Mouse (Mus musculus) embryonic stem cell, embryonic (primary cell): ENCODE measurements around the gene Pdgfc.

Source experiments
- CTCF ChIA-PET, 4 experiments: fragments of 300-600 bp in 2 of 4; fragments of 350-600 bp in 2 of 4; sonication (Branson Sonifier 250); formaldehyde crosslinking; loops; one replicate each; lab custom pipeline; 2022; ENCODE audit warnings: inconsistent platforms in 2 of 4; lab: Charles Lee
- POLR2A ChIA-PET, 4 experiments: fragments of 300-600 bp in 2 of 4; fragments of 350-600 bp in 2 of 4; sonication (Branson Sonifier 250); formaldehyde crosslinking; loops; one replicate each; lab custom pipeline; 2022; ENCODE audit warnings: antibody characterized with exemption in 4 of 4, inconsistent platforms in 1 of 4; lab: Charles Lee

Pdgfc gene

DNA sequence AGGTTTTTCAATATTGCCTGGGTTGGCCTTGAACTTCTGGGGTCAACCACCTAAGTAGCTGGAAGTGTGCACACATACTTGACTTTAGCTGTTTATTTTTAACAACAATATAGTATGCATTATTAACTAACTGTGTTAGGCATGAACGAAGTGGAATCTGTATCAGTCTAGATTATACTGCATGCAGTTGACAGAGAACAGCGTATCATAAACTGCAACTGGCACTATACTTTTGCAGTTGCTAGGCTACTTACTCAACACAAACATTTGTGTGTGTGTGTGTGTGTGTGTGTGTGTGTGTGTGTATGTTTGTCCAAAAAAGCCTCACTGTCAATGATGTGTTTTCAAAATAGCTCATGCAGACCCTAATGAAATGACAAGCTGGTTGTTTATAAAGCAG, 160.7 kb downstream of the Pdgfc start:
- POLR2A ChIA-PET = no interaction called here
- CTCF ChIA-PET = interaction anchor here in 1 of 4 experiments (0.5 to 0.9 kb wide), 3 partner anchors 9 to 473 kb away, joined by 3 to 6 read pairs (median 4); no protein-coding TSS in a partner anchor

DNA sequence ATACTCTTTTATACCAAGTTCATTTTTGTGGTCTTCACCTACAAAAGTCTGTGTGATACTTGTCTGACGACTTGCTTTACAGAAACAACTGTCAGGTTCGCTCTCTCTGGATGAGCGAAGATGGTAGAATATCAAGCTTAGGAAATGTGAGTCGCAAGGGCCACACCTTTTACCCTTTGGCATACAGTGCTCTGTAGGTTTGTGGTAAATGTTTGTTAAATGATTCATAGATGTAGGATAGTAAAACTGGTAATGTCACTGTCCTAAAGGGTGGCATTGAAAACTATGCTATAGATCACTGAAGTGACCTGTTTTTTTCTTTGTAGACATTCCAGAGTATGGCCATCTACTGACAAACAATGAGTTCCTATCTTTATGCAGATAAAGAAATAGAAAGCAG, 161.4 kb downstream of the Pdgfc start:
- ChIA-PET POLR2A (no interaction called here), CTCF (interaction anchor here in 1 of 4 experiments (0.6 to 0.9 kb wide), 2 partner anchors 8 to 10 kb away, joined by 4 to 6 read pairs; no protein-coding TSS in a partner anchor)

DNA sequence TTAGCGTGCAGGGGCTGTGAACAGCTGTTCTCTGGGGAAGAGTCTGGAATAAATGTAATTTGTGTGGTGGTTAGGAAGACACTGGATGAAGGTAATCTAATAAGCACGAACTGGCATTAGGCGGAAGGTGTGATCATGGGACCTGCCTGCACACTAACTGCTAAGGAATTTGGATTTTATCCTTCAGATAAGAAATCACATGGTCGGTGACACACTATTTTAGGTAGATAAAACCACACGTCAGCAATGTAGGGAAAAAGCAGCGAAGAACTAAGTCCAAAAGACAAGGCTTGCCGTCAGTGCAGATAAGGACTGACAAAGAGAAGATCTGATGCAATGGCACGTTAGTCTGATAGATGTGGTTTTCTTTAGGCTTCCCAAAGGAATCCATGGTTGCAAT, 164.4 kb downstream of the Pdgfc start:
- CTCF ChIA-PET = no interaction called here
- POLR2A ChIA-PET = no interaction called here

DNA sequence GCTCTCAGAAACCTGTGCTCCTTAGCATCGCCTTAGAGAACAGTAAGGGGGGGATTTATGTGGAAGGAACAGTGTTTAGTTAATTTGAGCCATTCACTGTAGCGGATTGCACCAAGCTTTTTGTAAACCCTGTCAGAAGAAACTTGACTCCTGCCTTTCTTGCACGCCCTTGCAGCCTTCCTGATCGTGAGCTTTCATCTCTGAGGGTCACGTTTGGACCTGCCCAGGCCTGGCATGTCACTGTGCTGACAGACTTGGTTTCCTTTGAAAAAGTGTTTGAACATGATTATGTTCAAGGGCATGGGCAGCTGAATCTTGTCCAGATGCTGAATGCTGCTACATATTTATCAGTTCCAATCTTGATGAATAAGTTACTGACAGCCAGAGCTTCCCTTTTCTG, 169.0 kb downstream of the Pdgfc start:
- CTCF ChIA-PET = interaction anchor here in 1 of 4 experiments (0.6 kb wide), 3 partner anchors 8 to 1780 kb away, joined by 3 to 7 read pairs (median 4); no protein-coding TSS in a partner anchor
- POLR2A ChIA-PET = no interaction called here

DNA sequence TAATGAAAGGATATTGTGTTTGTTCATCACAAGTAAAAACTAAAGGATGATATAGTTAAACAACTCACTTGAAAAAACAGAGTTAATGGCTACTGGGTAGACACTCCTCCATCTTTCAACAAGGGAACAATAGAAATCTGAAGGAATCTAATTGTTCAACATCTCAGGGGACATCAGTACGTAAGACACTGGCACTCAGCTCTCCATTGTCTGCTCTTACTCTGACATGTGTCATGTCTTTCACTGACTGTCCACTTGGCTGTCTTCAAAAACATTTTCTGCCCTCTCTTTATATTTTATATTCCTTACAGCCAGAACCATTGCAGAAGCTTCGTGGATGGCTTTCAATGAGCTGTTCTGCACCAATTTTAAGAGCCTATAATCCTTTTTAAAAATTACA, 172.0 kb downstream of the Pdgfc start:
- CTCF ChIA-PET = no interaction called here

DNA sequence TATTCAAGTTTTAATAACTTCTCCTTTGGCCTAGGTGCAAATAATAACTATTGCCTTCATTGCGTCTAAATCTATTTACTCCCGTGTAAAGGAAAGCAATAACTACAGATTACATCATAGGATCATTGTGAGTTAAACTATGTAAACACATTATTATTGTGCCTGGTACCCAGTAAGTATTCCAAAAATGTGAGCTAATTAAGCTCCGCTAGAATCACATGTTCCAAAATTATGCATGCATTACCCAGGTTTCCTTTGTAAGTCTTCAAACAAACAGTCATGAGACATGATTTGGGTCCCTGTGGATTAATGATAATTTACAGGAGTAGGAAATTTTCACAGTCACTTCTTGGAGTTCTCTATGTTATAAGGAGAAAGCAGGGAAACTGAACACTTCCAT, 174.9 kb downstream of the Pdgfc start:
- ChIA-PET CTCF (no interaction called here), POLR2A (no interaction called here)

More for the DNA sequence above, 172.0 kb downstream of the Pdgfc start:
- POLR2A ChIA-PET = interaction anchor here in 1 of 4 experiments (0.6 kb wide), 1 partner anchor 104 kb away, joined by 3 read pairs; no protein-coding TSS in a partner anchor

DNA sequence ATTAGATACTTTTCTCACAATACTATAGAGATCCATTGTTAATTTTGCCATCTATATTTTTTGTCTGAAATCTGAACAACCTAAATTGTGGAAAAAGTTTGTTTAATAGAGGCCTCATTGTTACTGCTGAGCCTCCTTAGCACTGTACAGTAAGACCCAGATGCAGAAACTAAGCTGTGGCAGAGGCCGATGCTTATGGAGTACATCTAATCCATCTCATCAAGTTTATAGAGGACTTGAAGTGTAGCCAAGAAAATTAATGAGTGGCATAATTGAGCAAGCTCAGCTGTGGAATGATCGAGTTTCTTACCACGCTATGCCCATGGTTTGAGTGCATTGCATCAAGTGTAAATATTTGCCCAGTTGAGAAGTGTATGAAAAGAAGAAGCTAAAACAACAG, 175.4 kb downstream of the Pdgfc start:
- CTCF ChIA-PET = no interaction called here
- POLR2A ChIA-PET = no interaction called here

DNA sequence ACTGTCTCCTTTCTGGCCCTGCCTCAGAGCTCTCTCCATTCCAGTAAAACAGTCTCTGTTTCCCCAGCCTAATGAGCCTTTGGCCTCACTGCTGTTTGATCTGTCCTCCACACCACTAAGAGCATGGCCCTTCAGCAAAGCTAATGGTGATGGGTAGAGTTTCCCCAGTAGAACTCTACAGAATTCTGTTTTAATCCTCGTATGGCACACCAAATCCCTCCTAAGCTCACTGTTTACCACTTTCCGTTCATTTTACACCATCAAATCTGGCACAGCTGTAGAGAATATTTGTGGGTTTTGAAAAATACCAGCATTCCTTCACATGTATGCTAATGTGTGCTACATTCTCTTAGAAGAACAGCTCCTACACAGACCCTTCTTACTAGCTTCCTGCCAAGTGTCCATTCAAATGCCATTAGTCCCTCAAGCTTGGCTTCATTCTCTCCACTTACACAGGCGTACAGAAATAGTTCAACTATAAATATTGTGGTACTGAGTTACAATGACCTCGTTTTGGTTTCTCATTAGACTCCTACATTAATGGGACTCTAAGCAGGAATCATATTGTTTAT, 179.4 kb downstream of the Pdgfc start:
- POLR2A ChIA-PET = no interaction called here
- CTCF ChIA-PET = interaction anchor here in 1 of 4 experiments (0.8 kb wide), 1 partner anchor 36 kb away, joined by 3 read pairs; no protein-coding TSS in a partner anchor

DNA sequence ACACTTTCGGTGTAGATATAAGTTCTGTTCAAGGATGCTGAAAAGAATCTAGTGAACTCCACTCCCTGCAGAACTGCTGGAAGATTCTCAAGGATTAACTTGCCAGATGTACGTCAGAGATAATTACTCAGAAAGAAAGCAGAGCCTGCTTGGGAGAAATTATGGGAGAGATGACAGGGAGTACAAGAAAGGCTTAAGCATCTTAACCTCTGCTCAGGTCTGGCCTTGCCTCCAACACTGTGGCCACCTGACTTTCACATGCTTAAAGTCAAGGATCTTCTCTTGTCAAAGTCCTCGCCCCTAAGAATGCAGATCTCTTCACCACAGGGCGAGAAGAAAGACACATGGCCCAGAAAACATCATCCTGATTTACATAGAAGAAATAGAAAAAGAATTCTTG, 185.5 kb downstream of the Pdgfc start:
- POLR2A ChIA-PET = no interaction called here
- CTCF ChIA-PET = no interaction called here

DNA sequence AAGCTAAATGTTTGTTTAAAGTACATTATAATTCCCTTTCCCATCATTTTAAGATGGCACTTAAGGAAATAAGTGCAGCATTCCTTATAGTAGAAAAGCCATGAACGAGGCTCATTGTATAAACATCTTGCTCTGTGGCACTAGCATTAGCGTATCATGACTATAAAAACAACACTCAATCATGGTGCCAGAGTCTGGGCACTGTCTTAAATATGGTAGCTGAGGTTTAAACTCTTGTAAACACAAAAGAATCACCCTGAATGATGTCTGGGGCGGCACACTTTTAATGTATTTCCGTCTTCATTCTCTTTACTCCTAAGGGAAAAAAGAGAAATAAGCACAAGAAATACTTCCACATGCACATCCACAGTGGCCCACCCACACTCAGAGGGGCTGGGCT, 192.1 kb downstream of the Pdgfc start:
- ChIA-PET CTCF (no interaction called here), POLR2A (no interaction called here)

DNA sequence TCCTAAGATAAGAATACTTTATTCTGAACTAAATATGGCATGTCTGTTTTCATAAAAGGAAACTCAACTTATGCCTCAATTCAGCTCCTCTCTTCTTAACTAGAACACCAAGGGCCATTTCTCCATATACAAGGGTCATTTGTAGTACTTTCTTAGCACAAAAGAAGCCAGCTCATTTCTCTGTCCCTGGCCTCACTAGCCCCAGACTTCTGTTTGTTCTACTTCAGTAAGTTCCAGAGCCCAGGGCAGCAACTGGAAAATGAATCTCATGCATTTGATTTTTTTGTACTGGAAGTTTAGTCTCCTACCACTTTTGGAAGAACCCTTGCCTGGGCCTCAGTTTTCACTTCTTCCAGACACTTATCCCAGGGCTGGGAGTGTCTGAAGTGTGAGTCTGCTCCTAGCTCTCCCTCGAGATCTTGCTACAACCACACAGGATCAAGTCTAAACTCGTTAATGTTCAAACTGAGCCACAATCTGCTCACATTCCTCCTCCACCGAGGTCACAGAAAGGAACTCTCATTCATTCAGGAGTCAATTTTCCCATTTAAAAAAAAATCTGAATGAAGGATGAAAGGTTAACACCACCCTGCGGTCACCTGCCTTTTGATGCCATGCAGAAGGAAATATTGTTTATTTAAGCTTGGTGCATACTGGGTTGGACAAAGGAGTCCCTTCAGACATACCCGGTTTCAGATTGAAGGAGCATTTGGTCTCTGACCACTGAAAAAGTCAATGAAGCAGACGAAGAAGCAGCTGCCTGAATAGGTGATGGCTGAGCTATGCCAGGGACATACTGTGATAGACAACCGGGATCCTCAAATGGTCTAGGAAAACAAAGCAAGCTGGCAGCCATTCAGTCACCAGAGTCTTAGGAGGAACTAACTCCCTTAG, 206.7 kb downstream of the Pdgfc start:
- ChIA-PET POLR2A (no interaction called here), CTCF (interaction anchor here in 2 of 4 experiments (0.6 to 0.7 kb wide), 2 partner anchors 204 to 221 kb away, joined by 3 to 6 read pairs; no protein-coding TSS in a partner anchor)

DNA sequence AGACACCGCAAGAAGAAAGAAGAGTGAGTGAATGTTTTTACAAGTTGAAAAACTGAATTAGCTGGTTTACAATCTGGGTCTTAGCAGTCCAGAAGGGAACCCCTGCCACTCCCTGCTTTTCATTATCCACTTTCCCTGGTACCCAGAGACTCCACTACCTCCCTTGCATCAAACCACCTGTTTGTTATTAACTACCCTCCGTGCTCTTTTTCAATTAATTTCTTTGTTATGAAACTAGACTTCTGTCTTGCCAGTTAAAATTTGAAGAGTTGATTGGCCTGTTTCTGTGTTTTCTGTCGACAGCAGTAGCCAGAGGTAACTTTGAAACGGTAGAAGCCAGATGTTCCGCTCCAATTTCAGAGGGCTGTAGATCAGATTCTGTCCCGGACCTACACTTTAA, 207.4 kb downstream of the Pdgfc start:
- CTCF ChIA-PET = interaction anchor here in 1 of 4 experiments (0.6 kb wide), 1 partner anchor 204 kb away, joined by 6 read pairs; no protein-coding TSS in a partner anchor
- POLR2A ChIA-PET = no interaction called here

DNA sequence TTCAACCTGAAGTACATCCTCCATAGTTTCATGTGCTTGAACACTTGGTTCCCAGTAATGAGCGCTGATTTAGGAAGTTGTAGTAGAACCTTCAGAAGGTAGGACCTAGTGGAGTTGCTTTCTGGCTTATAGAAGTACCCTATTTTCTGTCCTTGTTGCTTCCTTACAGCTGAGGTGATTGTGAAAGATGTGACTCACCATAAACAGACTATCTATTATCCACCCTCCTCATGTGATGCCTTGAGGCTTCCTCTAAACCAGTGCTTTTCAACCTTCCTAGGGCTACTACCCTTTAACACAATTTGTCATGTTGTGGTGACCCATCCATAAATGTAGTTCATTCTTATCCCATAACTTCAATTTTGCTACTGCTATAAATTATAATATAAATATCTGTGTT, 226.6 kb downstream of the Pdgfc start:
- ChIA-PET CTCF (no interaction called here), POLR2A (no interaction called here)
